Mouse (Mus musculus): Measurements from ENCODE around the gene Hddc3. TPM values are rescaled to one million over a fixed set of nuclear protein-coding genes. Genes with fewer than 3 reads are reported as not detected.

Hddc3 gene
- polyA plus RNA-seq, 1 experiment: 83.3 TPM

DNA sequence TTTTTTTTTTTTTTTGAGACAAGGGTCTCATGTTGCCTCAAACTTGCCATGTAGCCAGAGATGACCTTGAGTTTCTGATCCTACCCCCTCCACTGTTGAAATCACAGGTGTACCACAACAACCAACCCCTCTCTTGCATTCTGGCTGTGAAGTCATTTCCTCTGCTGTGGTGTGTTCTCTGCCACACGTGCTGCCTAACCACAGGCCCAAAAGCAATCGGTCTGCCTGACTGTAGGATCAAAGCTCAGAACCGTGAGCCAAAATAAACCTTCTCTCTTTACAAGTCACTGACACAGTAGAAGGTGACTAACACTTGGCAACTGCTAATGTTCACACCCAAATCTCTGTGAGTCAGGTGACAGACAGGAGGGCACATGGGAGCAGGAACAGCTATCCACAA lies 17.5 kb downstream of the Hddc3 start:
- no peak overlapping the region for H3K4me2 ChIP-seq (ENCODE audit: low read depth)
- no peak overlapping the region for H3K4me3 ChIP-seq
- no peak overlapping the region for H3ac ChIP-seq (ENCODE audit: control insufficient read depth, insufficient read length)
- no peaks in the 10 kb centered on the region for H3K79me2 ChIP-seq (ENCODE audit: control insufficient read depth, insufficient read depth)
- no peaks in the 10 kb centered on the region for H3K27me3 ChIP-seq (ENCODE audit: control insufficient read depth, insufficient read depth, insufficient read length)
- no peak for TF ChIP-seq TCF12 (IDR thresholded peaks at IDR 0.05; ENCODE audit: insufficient read depth, poor library complexity, severe bottlenecking)
- H3K36me3 ChIP-seq (ENCODE audit: control insufficient read depth, insufficient read depth): peaks cover 6% of the 10 kb centered on the region

DNA sequence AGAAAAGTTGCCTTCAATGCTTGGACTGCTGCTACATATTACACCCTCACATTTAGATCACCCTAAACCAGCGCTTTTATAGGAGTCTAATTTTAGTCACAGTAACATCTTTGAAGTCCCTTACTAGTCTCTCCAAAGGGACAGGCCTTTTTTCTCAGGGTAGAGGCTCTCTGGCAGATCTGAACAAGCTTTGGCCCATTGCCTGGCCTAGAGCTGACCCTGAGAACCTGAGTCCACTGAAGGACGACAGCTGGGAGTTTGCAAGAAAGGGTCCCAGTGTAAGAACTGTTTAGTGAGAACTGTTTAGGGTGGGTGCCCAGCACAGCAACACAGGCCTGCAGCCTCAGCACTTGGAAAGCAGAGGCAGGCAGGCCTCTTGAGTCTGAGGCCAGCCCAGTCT lies 22.9 kb downstream of the Hddc3 start:
- TF ChIP-seq E2F4 (IDR thresholded peaks at IDR 0.05; ENCODE audit: insufficient read depth): no peak
- TF ChIP-seq MYOD1 (IDR thresholded peaks at IDR 0.05; ENCODE audit: control insufficient read depth in 1 of 3, insufficient read length in 2 of 3, low read depth in 2 of 3): no peak
- TF ChIP-seq MYOG (IDR thresholded peaks at IDR 0.05; ENCODE audit: control insufficient read depth in 1 of 3, insufficient read depth in 1 of 3, insufficient read length in 2 of 3, low read depth in 2 of 3): no peak
- TF ChIP-seq TCF12 (IDR thresholded peaks at IDR 0.05; ENCODE audit: insufficient read depth, poor library complexity, severe bottlenecking): no peak
- no peak for TF ChIP-seq TCF3 (IDR thresholded peaks at IDR 0.05; ENCODE audit: insufficient read length, low read depth)
- TF ChIP-seq CEBPB (IDR thresholded peaks at IDR 0.05; ENCODE audit: insufficient read depth, poor library complexity, severe bottlenecking): no peak
- no peak for TF ChIP-seq POLR2AphosphoS2 (IDR thresholded peaks at IDR 0.05; ENCODE audit: insufficient read length, low read depth)
- no peak for TF ChIP-seq POLR2A (IDR thresholded peaks at IDR 0.05; ENCODE audit: insufficient read length, low read depth)
- no peak for TF ChIP-seq REST (IDR thresholded peaks at IDR 0.05; ENCODE audit: insufficient read depth, insufficient read length)
- no peak for TF ChIP-seq USF1 (IDR thresholded peaks at IDR 0.05; ENCODE audit: low read depth)
- Histone ChIP-seq H3K4me2 (ENCODE audit: low read depth) (no peak overlapping the region), H3K36me3 (ENCODE audit: control insufficient read depth, insufficient read depth) (peaks cover 6% of the 10 kb centered on the region)

DNA sequence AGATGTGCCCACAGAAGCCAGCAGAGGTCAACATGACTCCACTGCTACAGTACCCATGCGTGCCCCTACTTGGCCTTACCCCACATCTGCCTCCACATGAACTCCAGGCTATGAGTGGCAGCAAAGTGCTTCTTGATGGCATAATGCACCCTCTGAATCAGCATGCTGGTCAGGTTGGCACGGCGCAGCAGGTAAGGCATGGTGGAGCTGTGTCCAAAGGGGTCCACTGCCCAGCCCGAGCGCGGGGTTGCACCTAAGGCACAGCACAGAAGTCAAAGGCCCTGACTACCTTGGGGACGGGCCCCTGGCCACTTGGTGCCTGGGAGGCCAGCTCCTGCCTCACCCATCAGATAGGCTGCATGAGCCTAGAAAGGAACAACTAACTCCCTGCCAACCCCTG lies 24.3 kb downstream of the Hddc3 start:
- TF ChIP-seq E2F4 (IDR thresholded peaks at IDR 0.05; ENCODE audit: insufficient read depth) (no peak), POLR2A (IDR thresholded peaks at IDR 0.05; ENCODE audit: insufficient read length, low read depth) (no peak), MAX (IDR thresholded peaks at IDR 0.05; ENCODE audit: low read depth) (no peak), MYOD1 (IDR thresholded peaks at IDR 0.05; ENCODE audit: control insufficient read depth in 1 of 3, insufficient read length in 2 of 3, low read depth in 2 of 3) (no peak), SRF (IDR thresholded peaks at IDR 0.05; ENCODE audit: control insufficient read depth, insufficient read length, low read depth) (no peak), TCF3 (IDR thresholded peaks at IDR 0.05; ENCODE audit: insufficient read length, low read depth) (no peak), POLR2AphosphoS2 (IDR thresholded peaks at IDR 0.05; ENCODE audit: insufficient read length, low read depth) (no peak), CEBPB (IDR thresholded peaks at IDR 0.05; ENCODE audit: insufficient read depth, poor library complexity, severe bottlenecking) (no peak), TCF12 (IDR thresholded peaks at IDR 0.05; ENCODE audit: insufficient read depth, poor library complexity, severe bottlenecking) (no peak), MYOG (IDR thresholded peaks at IDR 0.05; ENCODE audit: control insufficient read depth in 1 of 3, insufficient read depth in 1 of 3, insufficient read length in 2 of 3, low read depth in 2 of 3) (no peak), USF1 (IDR thresholded peaks at IDR 0.05; ENCODE audit: low read depth) (no peak), REST (IDR thresholded peaks at IDR 0.05; ENCODE audit: insufficient read depth, insufficient read length) (no peak)
- Histone ChIP-seq H3ac (ENCODE audit: control insufficient read depth, insufficient read length) (no peak overlapping the region), H3K36me3 (ENCODE audit: control insufficient read depth, insufficient read depth) (no peaks in the 10 kb centered on the region), H3K4me3 (no peak overlapping the region), H3K79me2 (ENCODE audit: control insufficient read depth, insufficient read depth) (no peaks in the 10 kb centered on the region), H3K27me3 (ENCODE audit: control insufficient read depth, insufficient read depth, insufficient read length) (no peaks in the 10 kb centered on the region), H3K4me2 (ENCODE audit: low read depth) (no peak overlapping the region)

More for the DNA sequence above, 22.9 kb downstream of the Hddc3 start:
- no peak overlapping the region for H3K4me3 ChIP-seq
- no peak overlapping the region for H3ac ChIP-seq (ENCODE audit: control insufficient read depth, insufficient read length)
- H3K79me2 ChIP-seq (ENCODE audit: control insufficient read depth, insufficient read depth): no peaks in the 10 kb centered on the region
- H3K27me3 ChIP-seq (ENCODE audit: control insufficient read depth, insufficient read depth, insufficient read length): no peaks in the 10 kb centered on the region

DNA sequence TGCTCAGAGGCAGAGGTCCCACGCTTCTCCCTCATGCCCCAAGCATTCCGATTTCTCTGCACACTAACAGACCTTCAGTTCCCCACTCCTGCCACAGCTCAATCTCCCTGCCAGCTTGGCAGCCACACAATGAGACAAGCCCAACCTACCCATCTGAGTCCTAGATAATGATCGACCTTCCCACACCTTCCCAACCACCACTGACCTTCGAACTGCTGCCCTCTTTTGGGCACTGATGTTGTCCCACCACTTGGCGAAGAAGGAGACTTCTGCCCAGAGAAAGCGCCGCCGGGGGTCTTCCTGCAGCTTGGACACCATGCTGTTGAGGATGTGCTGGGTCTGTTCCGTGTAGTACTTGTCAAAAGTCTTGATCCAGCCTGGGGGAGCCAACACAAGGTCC lies 25.1 kb downstream of the Hddc3 start:
- no peak for TF ChIP-seq CEBPB (IDR thresholded peaks at IDR 0.05; ENCODE audit: insufficient read depth, poor library complexity, severe bottlenecking)
- Histone ChIP-seq H3K4me3 (no peak overlapping the region), H3ac (ENCODE audit: control insufficient read depth, insufficient read length) (no peak overlapping the region), H3K79me2 (ENCODE audit: control insufficient read depth, insufficient read depth) (no peaks in the 10 kb centered on the region), H3K27me3 (ENCODE audit: control insufficient read depth, insufficient read depth, insufficient read length) (no peaks in the 10 kb centered on the region), H3K36me3 (ENCODE audit: control insufficient read depth, insufficient read depth) (no peaks in the 10 kb centered on the region), H3K4me2 (ENCODE audit: low read depth) (no peak overlapping the region)

DNA sequence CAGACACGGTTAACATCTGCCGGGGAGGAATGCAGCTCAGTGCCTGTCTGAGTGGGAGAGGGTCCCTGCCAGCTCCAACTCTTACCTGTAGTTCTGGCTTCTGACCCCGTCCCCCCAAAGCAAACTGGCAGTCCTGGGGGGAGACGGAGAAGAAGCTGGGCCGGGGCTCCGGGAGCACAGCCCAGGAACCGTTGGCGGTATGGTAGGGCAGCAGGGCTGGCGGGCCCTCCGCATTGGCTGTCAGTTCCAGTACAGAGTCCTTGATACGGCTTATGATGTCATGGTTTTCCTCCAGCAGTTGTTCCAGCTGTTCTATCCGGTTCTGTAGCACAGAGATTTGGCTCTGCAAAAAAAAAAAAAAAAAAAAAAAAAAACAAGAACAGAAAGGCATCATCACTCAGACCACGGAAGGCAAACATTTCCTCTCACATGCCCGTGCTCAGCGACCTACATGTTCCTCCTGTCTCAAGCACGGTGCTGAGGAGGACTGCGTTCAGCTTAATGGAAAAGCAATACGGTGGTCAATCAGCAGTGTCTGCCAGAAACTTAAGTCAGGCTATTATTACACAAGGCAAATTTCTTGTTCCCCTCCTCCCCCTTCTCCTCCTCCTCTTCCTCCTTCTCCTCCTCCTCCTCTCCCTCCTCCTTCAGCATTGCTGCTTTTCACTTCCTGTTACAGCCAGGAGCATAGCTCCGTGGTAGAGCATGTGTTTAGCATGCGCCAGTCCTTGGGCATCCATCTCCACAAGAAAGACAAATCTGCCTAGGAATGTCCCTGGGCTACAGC lies 25.9 kb downstream of the Hddc3 start:
- Histone ChIP-seq H3K36me3 (ENCODE audit: control insufficient read depth, insufficient read depth) (no peaks in the 10 kb centered on the region), H3K4me3 (no peak overlapping the region), H3K27me3 (ENCODE audit: control insufficient read depth, insufficient read depth, insufficient read length) (no peaks in the 10 kb centered on the region), H3K4me2 (ENCODE audit: low read depth) (no peak overlapping the region), H3K79me2 (ENCODE audit: control insufficient read depth, insufficient read depth) (no peaks in the 10 kb centered on the region), H3ac (ENCODE audit: control insufficient read depth, insufficient read length) (no peak overlapping the region)
- TF ChIP-seq POLR2A (IDR thresholded peaks at IDR 0.05; ENCODE audit: insufficient read length, low read depth) (no peak), E2F4 (IDR thresholded peaks at IDR 0.05; ENCODE audit: insufficient read depth) (no peak), MAX (IDR thresholded peaks at IDR 0.05; ENCODE audit: low read depth) (no peak)

All from myocyte (in vitro differentiated cells).